Mouse (Mus musculus) erythroblast, embryonic 14.5 days (primary cell): ENCODE results near the gene Cts7. TPM values are rescaled to one million over a fixed set of nuclear protein-coding genes. Genes with fewer than 3 reads are reported as not detected.

Source experiments
- H3K27me3 ChIP-seq: 2 replicates; pipeline ENCODE4 v1.6.1; 2012; ENCODE audit warnings: inconsistent platforms; ENCODE audit not compliant: control insufficient read depth
- H3K36me3 ChIP-seq: 2 replicates; pipeline ENCODE4 v1.6.1; 2012; ENCODE audit warnings: mild to moderate bottlenecking, inconsistent platforms; ENCODE audit not compliant: control insufficient read depth
- H3K4me1 ChIP-seq: 2 replicates; pipeline ENCODE4 v1.6.1; 2012; ENCODE audit warnings: inconsistent platforms; ENCODE audit not compliant: control insufficient read depth
- H3K4me3 ChIP-seq: replicated peaks from 2 replicates; pipeline ENCODE3; 2012; ENCODE audit warnings: moderate library complexity, mild to moderate bottlenecking, inconsistent platforms
- H3K9me3 ChIP-seq: 2 replicates; pipeline ENCODE4 v1.6.1; 2012; ENCODE audit warnings: low read length, inconsistent platforms, mixed read lengths; ENCODE audit not compliant: control insufficient read depth
- GATA1 ChIP-seq: IDR thresholded peaks from 2 replicates; pipeline ENCODE4 v1.6.1; 2012; ENCODE audit warnings: low read length, inconsistent platforms, mixed read lengths
- TAL1 ChIP-seq: IDR thresholded peaks from 3 replicates; pipeline ENCODE4 v1.6.1; 2012; ENCODE audit warnings: low read length, inconsistent platforms, mixed read lengths
- polyA plus RNA-seq: library from polyadenylated mRNA; stranded (reverse); fragments of >175 nt; gene quantifications from 2 replicates; pipeline ENCODE4 v1.2.3, GENCODE M21; 2012

The Cts7 gene
- not detected in 2 replicates for polyA plus RNA-seq

DNA sequence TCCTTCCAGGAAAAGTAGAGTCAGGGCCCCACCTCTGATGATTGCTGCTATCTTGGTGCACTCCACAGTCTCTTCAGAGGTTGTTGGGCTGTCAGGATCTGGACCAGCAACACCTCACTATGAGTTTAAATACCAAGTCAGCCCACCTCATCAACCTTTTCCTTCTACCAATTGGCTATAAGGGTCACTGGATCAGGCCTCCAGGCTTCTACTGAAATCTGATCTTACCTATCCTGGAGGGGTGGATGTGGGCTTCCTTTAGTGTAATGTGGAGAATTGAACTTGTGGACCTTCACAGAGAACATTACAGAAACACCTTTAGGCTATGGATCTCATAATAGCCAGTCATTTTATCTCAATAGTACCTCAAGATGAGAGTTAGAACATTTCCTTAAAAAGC is at the start of gene Cts7:
Gene Cts7, minus strand, starts transcription at position 101 of the 400 bp plus-strand sequence.
- H3K4me1 ChIP-seq: no peaks in the 10 kb centered on the region
- TF ChIP-seq GATA1: no peak
- no peak for TF ChIP-seq TAL1
- no peak within 1 kb of the TSS for H3K4me3 ChIP-seq
- peaks cover 11% of the 10 kb centered on the region for H3K9me3 ChIP-seq
- no peaks in the 10 kb centered on the region for H3K27me3 ChIP-seq
- H3K36me3 ChIP-seq: no peaks in the 10 kb centered on the region

Other genes starting within 250 kb of the Cts7 start
- not detected in 2 replicates for gene Ctsr, start 193.9 kb downstream of the Cts7 start, polyA plus RNA-seq
- gene Cts6, start 154.8 kb downstream of the Cts7 start, polyA plus RNA-seq: not detected in 2 replicates
- gene Cts8, start 102.8 kb downstream of the Cts7 start, polyA plus RNA-seq: not detected in 2 replicates
- not detected in 2 replicates for gene Gm49398, start 69.4 kb downstream of the Cts7 start, polyA plus RNA-seq
- gene Ctsm, start 183.6 kb upstream of the Cts7 start, polyA plus RNA-seq: not detected in 2 replicates
- gene Gm49352, start 210.0 kb upstream of the Cts7 start, polyA plus RNA-seq: not detected in 2 replicates
- gene Cts3, start 211.9 kb upstream of the Cts7 start, polyA plus RNA-seq: not detected in 2 replicates